Mouse (Mus musculus) MEL (cell line): ENCODE measurements around the gene Abhd12.

Experiments used
- CTCF ChIP-seq, 3 experiments: IDR thresholded peaks in 2 of 3; conservative IDR thresholded peaks in 1 of 3; 2 replicates each; pipeline ENCODE4 v1.5.1; 2011 to 2012; ENCODE audit warnings: low read length in 3 of 3, low read depth in 2 of 3, mild to moderate bottlenecking in 2 of 3, improper control_type of control experiment in 1 of 3, inconsistent platforms in 1 of 3, mixed read lengths in 1 of 3, moderate library complexity in 1 of 3; ENCODE audit not compliant: control insufficient read depth in 1 of 3, insufficient read depth in 1 of 3, poor library complexity in 1 of 3, severe bottlenecking in 1 of 3
- SIN3A ChIP-seq: IDR thresholded peaks from 2 replicates; pipeline ENCODE4 v1.6.1; 2012; ENCODE audit warnings: low read length, improper control_type of control experiment, inconsistent platforms
- TCF12 ChIP-seq: IDR thresholded peaks from 2 replicates; pipeline ENCODE4 v1.6.1; 2014; ENCODE audit warnings: low read depth, mild to moderate bottlenecking, inconsistent platforms, low read length, improper control_type of control experiment, moderate library complexity
- ZKSCAN1 ChIP-seq: IDR thresholded peaks from 2 replicates; pipeline ENCODE4 v1.6.1; 2012; ENCODE audit warnings: low read depth, mild to moderate bottlenecking, inconsistent platforms, low read length, improper control_type of control experiment, moderate library complexity

DNA sequence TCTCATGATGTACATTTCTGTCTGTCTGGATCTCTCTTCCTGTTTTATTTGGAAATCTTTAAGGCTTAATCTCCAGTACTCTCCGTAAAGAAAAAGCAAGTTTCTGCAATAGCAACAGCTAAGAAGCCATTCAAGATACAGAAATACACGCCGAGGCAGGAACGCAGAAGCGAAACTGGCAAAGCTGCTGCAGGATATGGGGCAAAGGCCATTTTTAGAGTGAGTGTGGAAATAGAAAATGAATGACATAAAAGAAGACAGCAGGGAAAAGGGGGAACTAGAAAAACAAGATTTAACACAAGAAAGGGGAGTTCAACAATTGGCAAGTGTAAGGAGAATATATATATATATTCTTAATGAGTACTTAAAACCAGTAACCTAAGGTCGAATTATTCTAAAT, 17.2 kb upstream of the Abhd12 start:
- TF ChIP-seq CTCF (IDR thresholded peaks at IDR 0.05 in 2 of 3, conservative IDR thresholded peaks at IDR 0.05 in 1 of 3; ENCODE audit: control insufficient read depth in 1 of 3, insufficient read depth in 1 of 3, low read depth in 2 of 3, low read length in 3 of 3, poor library complexity in 1 of 3, severe bottlenecking in 1 of 3) (no peak), SIN3A (no peak), TCF12 (no peak), ZKSCAN1 (no peak)
